Mouse (Mus musculus): Measurements from ENCODE around the gene Rptor. TPM values are rescaled to one million over a fixed set of nuclear protein-coding genes. Genes with fewer than 3 reads are reported as not detected.

The Rptor gene
- total RNA-seq, 2 experiments from 2014 or later = 53.1 to 56.7 TPM

- no peak for DNase-seq (ENCODE audit: low spot score in 2 of 2)
Measured at GRCm38 (mm10) chr11:119806539-119806938, 203.8 kb downstream of the Rptor start.

- no peak for DNase-seq (ENCODE audit: low spot score in 2 of 2)
Measured at GRCm38 (mm10) chr11:119807431-119808031, 204.8 kb downstream of the Rptor start.

- no peak for DNase-seq (ENCODE audit: low spot score in 2 of 2)
Measured at GRCm38 (mm10) chr11:119808647-119809280, 206.1 kb downstream of the Rptor start.

GRCm38 (mm10) chr11:119809309-119809708 is 206.6 kb downstream of the Rptor start:
- no peak for DNase-seq (ENCODE audit: low spot score in 2 of 2)

GRCm38 (mm10) chr11:119811022-119811421 is 208.3 kb downstream of the Rptor start:
- DNase-seq (ENCODE audit: low spot score in 2 of 2) = no peak

GRCm38 (mm10) chr11:119811598-119811997 is 208.9 kb downstream of the Rptor start:
- no peak for DNase-seq (ENCODE audit: low spot score in 2 of 2)

GRCm38 (mm10) chr11:119812093-119812492 is 209.4 kb downstream of the Rptor start:
- no peak for DNase-seq (ENCODE audit: low spot score in 2 of 2)

- DNase-seq (ENCODE audit: low spot score in 2 of 2) = no peak
Measured at GRCm38 (mm10) chr11:119814035-119814558, 211.4 kb downstream of the Rptor start.

GRCm38 (mm10) chr11:119816798-119817361 is 214.2 kb downstream of the Rptor start:
- DNase-seq (ENCODE audit: low spot score in 2 of 2) = no peak

- DNase-seq (ENCODE audit: low spot score in 2 of 2) = no peak
Measured at GRCm38 (mm10) chr11:119817362-119817837, 214.7 kb downstream of the Rptor start.

GRCm38 (mm10) chr11:119817898-119818297 is 215.2 kb downstream of the Rptor start:
- no peak for DNase-seq (ENCODE audit: low spot score in 2 of 2)

GRCm38 (mm10) chr11:119821514-119821913 is 218.8 kb downstream of the Rptor start:
- DNase-seq (ENCODE audit: low spot score in 2 of 2) = no peak

- no peak for DNase-seq (ENCODE audit: low spot score in 2 of 2)
Measured at GRCm38 (mm10) chr11:119824072-119824649, 221.5 kb downstream of the Rptor start.

GRCm38 (mm10) chr11:119825783-119826182 is 223.1 kb downstream of the Rptor start:
- DNase-seq (ENCODE audit: low spot score in 2 of 2) = no peak

GRCm38 (mm10) chr11:119826239-119826638 is 223.5 kb downstream of the Rptor start:
- no peak for DNase-seq (ENCODE audit: low spot score in 2 of 2)

GRCm38 (mm10) chr11:119829116-119829515 is 226.4 kb downstream of the Rptor start:
- no peak for DNase-seq (ENCODE audit: low spot score in 2 of 2)

GRCm38 (mm10) chr11:119831682-119832081 is 229.0 kb downstream of the Rptor start:
- DNase-seq (ENCODE audit: low spot score in 2 of 2) = no peak

GRCm38 (mm10) chr11:119833311-119833710 is 230.6 kb downstream of the Rptor start:
- DNase-seq (ENCODE audit: low spot score in 2 of 2) = no peak

GRCm38 (mm10) chr11:119833877-119834804 is 231.4 kb downstream of the Rptor start:
- no peak for DNase-seq (ENCODE audit: low spot score in 2 of 2)

- no peak for DNase-seq (ENCODE audit: low spot score in 2 of 2)
Measured at GRCm38 (mm10) chr11:119836326-119836725, 233.6 kb downstream of the Rptor start.

- no peak for DNase-seq (ENCODE audit: low spot score in 2 of 2)
Measured at GRCm38 (mm10) chr11:119837786-119838185, 235.1 kb downstream of the Rptor start.
